Mouse (Mus musculus): ENCODE data around the gene Ccn1.

Ccn1 gene

DNA sequence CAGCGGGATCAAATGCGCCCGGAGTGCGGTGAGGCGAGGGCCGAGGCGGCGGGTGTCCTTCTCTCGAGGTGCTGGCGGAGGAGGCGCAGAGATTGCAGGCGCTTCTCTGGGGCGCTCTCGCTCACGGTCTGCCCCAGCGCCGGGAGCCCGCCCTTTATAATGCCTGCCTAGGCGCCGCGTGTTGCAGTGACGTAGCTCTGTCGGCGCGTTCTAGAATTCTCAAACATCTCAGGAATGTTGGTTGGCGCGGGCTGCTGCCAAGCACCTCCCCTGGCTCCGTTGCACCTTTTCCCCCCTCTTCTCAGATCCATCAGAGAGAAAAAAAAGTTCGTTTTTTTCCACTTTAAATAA lies at the start of gene Ccn1:
Gene Ccn1, minus strand, starts transcription at position 130 of the 351 bp plus-strand sequence.
- peak; percentile 86 for DNase-seq (ENCODE audit: low spot score)

DNA sequence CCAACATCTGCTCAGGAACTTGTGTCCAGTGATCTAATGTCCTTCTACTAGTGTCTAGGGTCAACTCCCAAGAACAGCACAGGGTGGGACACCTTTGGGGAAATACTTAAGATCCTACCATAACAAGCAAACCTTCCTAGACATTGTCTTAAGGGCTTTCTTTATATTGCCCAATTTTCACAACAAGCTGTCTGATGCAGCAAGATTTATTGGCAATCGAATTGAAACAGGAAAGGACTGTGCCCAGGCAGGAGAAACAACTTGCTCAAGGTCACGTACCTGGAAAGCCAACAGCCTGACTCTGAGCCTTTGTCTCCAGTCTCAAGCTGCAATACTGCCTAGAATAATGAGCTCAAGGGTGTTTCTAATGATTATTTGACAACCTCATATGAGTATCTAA lies 43.6 kb upstream of the Ccn1 start:
- DNase-seq (ENCODE audit: low spot score): no peak

DNA sequence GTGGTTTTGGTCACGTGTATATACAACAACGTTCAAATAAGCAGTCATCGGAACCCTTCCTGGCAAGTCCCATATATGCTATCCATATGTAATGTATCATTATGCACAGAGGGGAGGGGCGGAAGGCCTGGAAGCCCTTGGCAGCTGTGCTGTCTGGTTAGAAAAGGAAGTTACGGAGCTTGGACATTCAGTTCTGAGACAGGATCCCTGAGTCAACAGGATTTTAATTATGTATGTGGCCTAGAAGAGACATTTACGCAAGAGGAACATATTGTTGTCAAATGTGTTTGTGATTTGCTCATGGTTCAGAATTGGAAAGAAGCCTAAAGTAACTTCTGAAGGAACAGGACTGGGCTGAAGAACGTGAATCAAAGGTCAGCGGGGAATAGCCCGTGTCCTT lies 42.3 kb upstream of the Ccn1 start:
- peak; percentile 86 for DNase-seq (ENCODE audit: low spot score)

DNA sequence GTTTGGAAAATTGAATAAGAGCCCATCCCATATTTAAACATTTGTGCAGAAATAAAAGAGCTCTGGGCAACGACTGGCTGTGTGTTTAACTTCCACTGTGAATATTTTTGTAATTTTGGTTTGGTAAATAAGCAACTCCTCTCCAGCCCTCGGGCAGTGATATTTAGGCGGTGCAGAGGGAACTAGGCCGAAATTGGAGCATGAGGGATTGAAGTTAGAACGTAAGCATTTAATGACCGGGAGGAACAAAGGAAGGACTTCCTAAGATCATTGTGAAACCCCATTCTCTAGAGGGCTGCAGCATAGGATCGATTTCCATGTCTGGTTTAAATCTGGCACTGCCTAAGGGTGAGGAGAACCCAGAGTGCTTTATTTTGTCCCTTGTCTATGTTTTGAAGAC lies 41.6 kb upstream of the Ccn1 start:
- no peak for DNase-seq (ENCODE audit: low spot score)

DNA sequence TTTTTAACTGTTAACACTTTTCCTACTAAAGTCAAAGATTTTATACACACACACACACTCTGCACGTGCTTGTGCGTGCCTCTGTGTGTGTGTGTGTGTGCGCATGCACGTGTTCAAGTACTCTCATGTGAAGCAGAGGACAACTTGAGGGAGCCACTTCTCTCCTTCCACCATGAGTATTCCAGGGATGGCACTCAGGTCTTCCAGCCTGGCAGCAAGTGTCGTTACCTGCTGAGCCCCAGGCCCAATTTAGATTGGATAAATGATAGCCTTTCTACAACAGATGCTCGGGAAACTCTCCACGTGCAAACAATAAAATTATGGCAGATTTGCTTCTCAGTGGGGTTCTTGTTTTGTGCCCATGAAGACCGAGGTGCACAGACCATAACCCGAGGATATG lies 39.5 kb upstream of the Ccn1 start:
- DNase-seq (ENCODE audit: low spot score): no peak

DNA sequence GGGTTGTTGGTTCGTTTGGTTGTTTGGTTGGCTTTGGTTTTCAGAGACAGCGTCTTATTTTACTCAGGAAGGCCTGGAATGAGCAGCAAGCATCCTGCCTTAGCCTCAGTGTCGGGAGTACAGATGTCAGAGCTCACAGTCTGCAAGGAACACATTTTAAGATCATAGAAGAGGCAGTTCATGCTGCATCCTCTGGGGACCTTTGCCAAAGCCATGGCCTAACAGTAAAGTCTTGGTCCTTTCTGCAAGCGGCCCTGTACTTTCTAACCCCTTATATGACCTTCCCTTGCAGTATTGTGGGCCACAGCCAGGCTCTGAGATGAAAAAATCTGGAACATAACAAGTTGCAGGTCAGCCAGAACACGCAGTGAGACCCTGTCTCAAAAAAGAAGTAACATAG lies 38.1 kb upstream of the Ccn1 start:
- no peak for DNase-seq (ENCODE audit: low spot score)

DNA sequence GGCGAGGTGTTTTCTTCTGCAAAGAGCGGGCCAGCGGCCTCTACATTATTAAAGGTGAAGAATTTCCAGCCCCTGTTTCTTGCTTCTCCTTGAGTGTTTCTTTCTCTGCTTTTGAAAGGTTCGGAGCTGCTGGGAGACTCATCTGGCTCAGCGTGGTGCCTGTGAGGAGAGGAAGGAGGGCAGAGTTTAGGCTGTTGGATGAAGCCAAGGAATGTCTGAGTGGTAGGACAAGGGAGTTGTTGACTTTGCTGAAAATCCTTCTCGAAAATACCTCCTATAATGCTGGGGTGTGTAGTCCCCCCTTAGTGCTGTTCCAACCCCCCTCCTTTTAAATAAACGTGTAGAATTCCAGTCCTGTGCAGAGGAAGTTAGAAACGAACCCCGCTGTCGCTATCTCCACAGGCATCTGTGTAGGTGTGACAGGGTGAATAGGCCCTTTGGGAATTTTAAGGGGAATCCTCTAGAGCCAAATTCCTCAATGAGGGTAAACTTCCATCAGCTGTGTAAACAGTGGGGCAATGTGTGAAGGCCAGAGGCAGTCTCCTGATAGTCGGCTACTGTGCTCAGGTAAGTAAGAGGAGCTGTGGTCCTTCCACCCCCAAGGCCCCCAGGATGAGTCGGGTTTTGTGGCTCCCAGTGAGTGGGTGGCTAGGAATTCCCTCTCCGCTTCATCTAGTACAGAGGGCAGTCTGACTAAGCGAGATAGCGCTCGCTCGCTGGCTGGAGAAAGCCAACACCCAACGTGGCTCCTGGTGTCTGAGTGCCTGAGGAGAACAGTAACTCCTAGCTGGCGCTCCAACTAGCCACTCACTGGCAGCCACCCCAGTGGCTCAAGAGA lies 35.0 kb upstream of the Ccn1 start:
- DNase-seq (ENCODE audit: low spot score): peak; percentile 89

DNA sequence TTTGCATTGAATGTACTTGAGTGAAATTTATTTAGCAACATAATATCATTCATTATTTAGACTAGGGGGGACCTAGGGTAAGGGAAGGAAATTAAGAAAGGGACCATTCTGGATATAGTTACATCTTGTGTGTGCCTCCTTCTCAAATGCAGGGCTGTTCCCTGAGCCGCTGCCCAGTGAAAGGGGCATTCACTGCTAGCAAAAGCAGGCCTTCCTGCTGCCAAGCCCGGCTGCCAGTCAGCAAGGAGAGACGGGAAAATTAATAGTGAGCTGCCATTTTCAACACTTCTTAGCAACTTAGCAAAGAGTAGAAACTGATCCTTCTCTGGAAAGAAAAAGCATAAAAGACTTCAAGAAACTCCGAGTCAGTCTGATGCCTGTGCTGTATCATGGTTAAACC lies 34.4 kb upstream of the Ccn1 start:
- DNase-seq (ENCODE audit: low spot score): no peak

DNA sequence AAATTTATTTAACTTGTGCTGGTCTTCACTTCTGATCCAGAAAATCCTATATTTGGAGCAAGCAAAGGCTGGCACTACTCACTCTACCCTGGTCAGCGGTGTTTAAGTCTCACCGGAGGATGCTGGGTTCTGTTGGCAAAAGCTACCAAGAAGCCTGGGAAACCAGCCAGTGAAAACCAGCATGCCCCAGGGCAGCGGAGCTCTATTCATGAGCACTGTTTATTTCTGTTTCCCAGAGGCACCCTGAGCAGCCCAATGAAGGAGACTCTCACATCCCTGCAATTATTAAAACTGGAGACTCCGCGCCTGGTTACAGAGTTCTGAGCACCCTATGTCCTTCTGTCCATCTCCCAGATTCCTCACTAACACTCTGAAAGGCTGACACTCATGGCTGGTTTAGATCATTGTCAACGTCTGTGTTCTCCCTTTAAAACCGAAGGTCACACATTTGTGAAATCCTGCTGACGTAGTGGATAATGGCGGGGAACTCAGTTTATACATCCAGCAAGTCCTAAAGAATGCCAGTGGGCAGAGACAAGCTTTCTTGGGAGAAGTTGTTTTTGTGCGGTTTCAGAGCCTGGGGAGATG lies 31.7 kb upstream of the Ccn1 start:
- peak; percentile 86 for DNase-seq (ENCODE audit: low spot score)

DNA sequence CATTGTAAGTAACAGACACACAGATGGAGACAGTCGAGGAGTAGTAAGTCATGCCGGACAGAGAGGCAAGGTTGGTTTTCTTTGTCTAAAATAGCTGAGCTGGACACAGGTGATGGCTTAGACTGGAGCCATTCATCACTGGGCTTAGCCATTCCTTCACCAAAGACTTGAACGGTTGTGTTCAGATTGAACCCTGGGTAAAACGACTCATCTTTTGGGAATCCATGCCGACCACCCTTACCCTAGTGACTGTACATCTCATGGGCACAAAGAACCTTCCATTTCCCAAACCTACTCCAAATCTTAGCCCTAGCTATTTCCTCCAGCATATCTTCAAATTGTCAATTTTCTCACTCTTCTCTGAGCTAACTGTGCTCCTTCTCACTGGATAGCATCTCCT lies 30.9 kb upstream of the Ccn1 start:
- no peak for DNase-seq (ENCODE audit: low spot score)

DNA sequence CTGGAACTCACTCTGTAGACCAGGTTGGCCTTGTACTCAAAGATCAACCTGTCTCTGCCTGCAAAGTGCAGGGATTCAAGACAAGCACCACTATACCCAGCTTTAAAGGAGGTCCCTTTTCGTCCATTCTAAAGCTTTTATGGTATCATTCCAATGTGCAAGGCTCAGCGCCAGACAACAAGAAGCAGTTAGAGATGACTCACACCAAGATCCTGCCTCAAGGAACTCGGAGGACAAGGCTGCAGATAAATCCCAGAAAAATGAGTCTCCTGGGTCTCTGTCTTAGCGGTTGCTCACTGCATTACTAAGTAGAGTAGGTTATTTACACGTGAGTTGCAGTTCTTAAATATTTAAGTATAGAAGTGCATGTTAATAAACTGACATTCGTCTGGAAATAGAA lies 26.4 kb upstream of the Ccn1 start:
- DNase-seq (ENCODE audit: low spot score): peak; percentile 57

DNA sequence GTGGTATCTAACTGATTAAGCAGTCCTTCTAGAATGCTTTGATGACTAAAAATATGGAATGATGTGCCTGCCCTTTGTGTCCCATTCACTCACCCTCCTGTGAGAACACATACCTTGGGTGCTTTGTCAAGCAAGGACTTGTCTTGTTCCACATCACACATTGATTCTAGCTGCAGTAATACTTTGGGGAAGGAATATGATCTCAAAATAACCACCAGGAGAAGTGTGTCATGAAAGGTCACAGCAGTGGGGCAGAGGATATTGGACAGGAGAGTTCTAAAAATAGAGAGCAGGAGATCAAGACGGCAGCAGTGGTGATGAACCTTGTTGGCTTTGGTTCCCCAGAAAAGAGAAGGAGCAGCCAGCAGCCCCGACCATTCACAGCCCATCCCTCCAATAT lies 25.0 kb upstream of the Ccn1 start:
- no peak for DNase-seq (ENCODE audit: low spot score)

DNA sequence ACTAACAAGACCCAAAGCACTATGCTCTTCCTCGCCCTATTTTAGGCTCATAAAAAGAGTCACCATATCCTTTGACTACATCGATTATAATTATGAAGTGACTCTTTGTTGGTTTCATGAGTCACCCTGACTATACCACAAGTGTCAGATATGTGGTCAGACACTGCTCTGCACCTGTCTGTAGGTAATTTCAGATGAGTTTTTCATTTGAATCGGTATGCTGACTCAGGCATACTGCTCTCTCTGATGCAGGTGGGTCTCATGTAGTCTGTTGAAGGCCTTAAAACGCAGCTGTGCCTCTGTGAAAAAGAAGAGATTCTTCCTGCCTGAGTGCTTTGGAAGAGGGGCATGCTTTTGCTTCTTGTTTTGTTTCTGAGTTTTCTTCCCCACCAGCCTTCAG lies 16.6 kb upstream of the Ccn1 start:
- DNase-seq (ENCODE audit: low spot score): no peak

DNA sequence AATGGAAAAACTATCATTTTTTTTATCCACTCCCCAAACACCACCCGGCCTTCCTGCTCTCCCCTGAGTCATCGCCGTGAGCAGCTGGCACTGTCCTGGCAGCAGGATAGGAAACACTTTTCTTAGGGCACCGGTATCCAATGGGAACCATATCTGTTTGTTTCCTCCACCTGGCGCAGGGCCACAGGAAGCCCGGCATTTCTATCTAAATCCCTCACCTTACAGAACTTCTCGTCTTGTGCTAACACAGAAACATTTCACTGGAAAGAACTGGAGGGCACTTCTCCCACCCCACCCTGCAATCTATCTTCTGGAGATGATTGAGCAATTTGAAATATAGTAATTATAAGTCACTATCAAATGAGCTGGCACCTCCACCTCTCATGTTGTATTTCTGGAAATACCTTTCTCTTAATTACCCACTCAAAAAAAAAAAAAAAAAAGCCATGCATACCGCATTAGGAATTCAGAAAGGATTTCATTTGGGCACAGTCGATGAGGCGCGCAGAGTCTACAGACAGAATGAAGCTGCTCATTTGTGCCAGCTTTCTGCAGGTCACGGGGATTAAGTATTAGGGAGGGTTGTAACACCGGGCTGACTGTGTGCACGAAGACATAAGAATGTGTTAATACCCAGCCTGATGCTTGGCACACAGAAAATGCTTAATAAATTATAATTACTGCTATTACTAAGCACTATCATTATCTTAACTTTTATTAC lies 7.4 kb upstream of the Ccn1 start:
- no peak for DNase-seq (ENCODE audit: low spot score)

DNA sequence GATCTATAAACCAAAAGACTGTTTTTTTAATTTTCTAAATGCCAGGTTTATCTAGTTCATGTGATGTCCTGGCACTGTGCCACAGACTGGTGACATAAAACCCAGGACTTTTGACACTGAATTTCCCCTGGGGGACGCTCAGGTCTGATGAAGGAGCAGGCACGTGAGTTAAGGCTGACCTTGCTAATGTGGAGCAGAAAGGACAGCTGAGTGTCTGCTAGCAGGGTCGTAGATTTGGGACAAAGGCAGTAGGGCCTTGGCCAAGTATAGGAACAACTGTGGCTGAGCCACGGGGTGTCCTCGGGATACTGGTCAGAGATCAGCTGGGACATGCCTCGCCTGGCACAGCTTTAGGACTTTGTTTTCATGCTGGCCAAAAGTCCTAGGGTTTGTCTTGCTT lies 5.2 kb upstream of the Ccn1 start:
- peak; percentile 61 for DNase-seq (ENCODE audit: low spot score)

DNA sequence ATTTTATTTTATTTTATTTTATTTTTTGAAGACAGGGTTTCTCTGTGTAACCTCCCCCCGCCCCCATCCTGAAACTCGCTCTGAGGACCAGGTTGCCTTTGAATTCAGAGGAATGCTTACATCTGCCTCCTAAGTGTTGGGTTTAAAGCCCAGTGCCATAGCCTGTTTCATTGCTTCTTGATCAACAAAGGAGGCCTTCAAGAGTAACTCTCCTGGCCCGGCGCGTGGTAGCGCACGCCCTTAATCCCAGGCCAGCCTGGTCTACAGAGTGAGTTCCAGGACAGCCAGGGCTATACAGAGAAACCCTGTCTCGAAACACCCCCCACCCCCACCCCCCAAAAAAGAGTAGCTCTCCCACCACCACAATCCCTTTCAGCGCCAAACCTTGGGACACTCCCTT lies 4.2 kb upstream of the Ccn1 start:
- no peak for DNase-seq (ENCODE audit: low spot score)

DNA sequence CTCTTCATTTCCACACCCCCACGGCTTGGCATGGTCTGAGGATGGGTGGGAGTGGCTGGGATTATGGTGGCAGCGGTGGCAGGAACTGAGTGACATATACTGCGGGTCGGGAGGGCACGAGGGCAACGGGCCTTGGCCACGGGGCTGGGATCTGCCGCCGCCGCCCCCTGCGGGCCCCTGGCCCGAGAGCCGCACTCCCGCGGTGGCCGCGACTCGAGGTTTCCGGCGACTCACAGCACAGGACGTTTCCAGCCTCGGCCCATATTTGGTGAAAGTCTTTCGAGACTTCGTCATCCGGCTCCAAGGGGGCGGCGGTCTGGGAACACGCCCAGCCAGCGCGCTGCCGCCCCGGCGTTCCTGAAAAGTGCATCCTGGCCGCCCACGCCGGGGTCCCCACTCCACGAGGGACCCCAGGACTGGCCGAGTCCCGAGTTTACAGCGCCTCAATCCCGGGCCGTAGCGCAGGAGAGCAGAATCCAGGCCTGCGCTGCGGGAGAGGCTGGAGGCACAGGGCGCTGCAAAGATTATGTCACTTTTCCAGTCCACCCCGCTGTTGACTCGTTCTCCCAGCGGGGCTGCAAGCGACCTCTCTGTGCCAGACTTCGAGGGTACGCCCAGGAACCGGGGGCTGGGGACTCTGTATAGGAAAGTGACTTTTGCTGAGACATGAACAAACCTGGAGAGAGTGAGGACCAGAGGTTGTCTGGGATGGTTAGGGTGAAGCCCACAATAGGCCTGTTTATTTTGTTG lies 3.6 kb upstream of the Ccn1 start:
- peak; percentile 85 for DNase-seq (ENCODE audit: low spot score)

DNA sequence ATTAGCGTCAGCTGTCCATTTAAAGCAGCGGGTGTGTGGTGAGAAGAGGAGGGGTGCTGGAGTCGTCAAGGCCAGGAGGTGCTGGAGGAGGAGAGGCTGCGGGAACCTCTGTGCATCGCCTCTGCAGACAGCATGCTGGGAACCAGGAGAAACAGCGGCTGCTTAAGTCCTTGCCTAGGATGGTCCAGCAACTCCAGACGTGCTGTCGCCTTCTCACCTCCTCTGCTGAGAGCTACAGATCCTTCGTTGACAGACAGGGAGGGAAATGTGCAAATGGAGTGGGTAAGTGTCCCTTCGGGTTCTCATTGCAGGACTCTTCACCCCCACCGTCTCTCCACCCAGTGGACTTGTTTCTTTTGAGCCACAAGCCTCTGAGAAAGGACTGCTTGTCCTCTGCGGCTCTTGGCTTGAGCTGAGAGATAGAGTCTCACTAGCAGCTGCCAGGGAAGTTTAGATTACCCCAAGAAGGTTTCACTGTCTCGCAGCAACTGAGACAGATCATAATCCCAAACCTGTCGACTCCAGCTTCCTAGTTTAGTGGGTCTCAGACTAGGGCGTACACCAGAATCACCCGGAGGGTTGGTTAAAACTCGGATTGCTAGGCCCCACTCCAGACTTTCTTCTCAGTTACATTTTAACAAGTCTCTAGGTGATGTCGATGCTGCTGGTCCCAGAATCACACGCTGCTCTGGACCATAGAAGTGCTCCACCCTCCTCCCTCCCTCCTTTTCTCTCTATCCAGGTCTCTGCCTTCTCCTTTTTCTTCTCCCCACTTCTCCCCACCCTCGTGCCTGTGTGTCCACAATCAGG lies 2.7 kb upstream of the Ccn1 start:
- peak; percentile 56 for DNase-seq (ENCODE audit: low spot score)

DNA sequence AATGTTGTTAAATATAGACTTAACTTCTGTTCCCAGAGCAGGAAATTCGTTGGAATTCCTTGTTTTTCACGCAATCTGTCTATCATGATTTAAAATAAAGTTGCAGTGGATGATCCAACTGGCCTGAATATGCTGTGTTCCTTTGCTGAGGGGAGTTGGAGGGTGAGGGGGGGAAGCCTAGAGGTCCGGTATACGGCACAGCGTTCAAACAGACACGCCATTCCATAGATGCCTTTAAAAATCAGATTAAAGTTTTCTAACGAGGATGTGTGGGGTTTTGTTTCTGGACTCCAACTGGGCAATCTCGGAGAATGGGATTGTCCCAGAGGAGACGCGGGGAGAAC lies 2.2 kb upstream of the Ccn1 start:
- no peak for DNase-seq (ENCODE audit: low spot score)

DNA sequence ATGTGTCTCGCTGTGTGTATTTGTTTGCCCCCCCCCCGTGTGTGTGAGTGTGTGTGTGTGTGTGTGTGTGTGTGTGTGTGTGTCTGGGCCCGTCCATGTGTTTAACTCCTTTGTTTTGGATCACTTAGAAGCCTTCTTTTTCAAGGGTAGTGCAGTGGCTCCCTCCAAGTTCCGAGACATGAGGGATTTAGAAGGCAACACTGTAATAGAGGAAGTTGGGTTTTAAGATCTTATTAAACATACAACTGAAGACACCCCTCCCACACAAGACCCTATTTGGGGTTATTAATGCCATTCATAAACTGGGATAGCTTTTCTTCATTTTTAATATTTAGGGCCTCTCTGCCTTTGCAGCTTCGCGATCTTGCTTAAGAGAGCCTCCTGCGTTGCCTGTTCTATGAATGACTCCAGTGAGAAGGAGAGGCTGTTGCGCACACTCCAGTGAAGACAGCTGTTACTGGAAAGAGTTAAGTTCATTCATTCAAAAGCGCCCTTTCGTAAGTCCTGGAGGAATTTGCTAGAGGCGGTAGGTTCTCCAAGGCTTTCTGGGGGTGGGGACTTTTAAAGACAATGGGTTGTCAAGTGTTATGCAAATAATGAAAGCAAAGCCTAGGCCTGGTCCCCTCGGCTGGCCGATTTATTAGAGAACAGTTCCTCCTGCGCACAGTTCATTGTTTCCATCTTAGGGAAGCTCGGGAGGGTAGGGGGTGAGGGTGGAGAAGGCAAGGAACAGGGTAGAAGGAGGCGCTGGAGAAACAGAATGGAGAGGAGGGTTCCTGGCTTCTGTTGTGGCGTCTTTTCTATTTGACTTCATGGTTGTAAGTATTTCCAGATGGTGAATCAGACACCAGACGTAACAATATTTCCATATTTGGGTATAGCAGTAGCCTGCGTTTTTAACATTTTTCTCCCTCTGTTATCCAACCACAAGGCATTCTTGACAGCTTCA lies 1.5 kb upstream of the Ccn1 start:
- peak; percentile 83 for DNase-seq (ENCODE audit: low spot score)

Measured in adipocyte (in vitro differentiated cells).